Mouse (Mus musculus) embryonic facial prominence, embryonic 12.5 days (tissue): Measurements from ENCODE around the gene Olfr1393. TPM values are rescaled to one million over a fixed set of nuclear protein-coding genes. Genes with fewer than 3 reads are reported as not detected.

ENCODE experiments used
- ATAC-seq: fragments of 200-750 bp; cut with Nextera tagmentation; 2 replicates; pipeline ENCODE4 v1.8.0; 2017; ENCODE audit not compliant: insufficient number of reproducible peaks, insufficient read depth, low FRiP score, low TSS enrichment
- H3K27ac ChIP-seq: fragments of 300-500 bp; sonication (generic); 2 replicates; pipeline ENCODE4 v1.5.1; 2016; ENCODE audit warnings: mild to moderate bottlenecking
- H3K27me3 ChIP-seq: fragments of 300-500 bp; sonication (generic); 2 replicates; pipeline ENCODE4 v1.6.1; 2016; ENCODE audit warnings: mild to moderate bottlenecking, moderate library complexity
- H3K36me3 ChIP-seq: fragments of 300-500 bp; sonication (generic); 2 replicates; pipeline ENCODE4 v1.6.1; 2016; ENCODE audit warnings: mild to moderate bottlenecking
- H3K4me1 ChIP-seq: fragments of 300-500 bp; sonication (generic); 2 replicates; pipeline ENCODE4 v1.6.1; 2016
- H3K4me2 ChIP-seq: fragments of 300-500 bp; sonication (generic); replicated peaks from 2 replicates; pipeline ENCODE4 v1.6.1; 2016; ENCODE audit warnings: mild to moderate bottlenecking, moderate library complexity
- H3K4me3 ChIP-seq: fragments of 300-500 bp; sonication (generic); 2 replicates; pipeline ENCODE4 v1.5.1; 2016; ENCODE audit warnings: mild to moderate bottlenecking
- H3K9ac ChIP-seq: fragments of 300-500 bp; sonication (generic); 2 replicates; pipeline ENCODE4 v1.6.1; 2016; ENCODE audit warnings: mild to moderate bottlenecking, moderate library complexity
- H3K9me3 ChIP-seq: fragments of 300-500 bp; sonication (generic); 2 replicates; pipeline ENCODE4 v1.6.1; 2016; ENCODE audit warnings: mild to moderate bottlenecking, moderate library complexity
- WGBS: fragments of 180-500 bp; shearing (Covaris S2); methylation state at CpG from one replicate; pipeline ENCODE4 v1.1.7; 2016; 5-methylcytosine and 5-hydroxymethylcytosine counted together
- polyA plus RNA-seq: library from polyadenylated mRNA; unstranded; fragments of >200 nt; fragmentation: Nextera tagmentation; extraction: Ambion mirVana; gene quantifications from 2 replicates; pipeline ENCODE4 v1.2.1, GENCODE M21; 2016

Olfr1393 gene
- polyA plus RNA-seq, 1 experiment from 2014 or later = 0.08 TPM

- Histone ChIP-seq H3K36me3 (no peaks in the 10 kb centered on the region), H3K27ac (no peak overlapping the region), H3K27me3 (no peaks in the 10 kb centered on the region), H3K4me2 (no peak overlapping the region), H3K9ac (no peak overlapping the region), H3K4me1 (no peaks in the 10 kb centered on the region), H3K9me3 (no peaks in the 10 kb centered on the region), H3K4me3 (no peak overlapping the region)
- ATAC-seq = no peak
- WGBS = 76% methylated on average over 1 of the region's 1 CpGs
Measured at GRCm38 (mm10) chr11:49329686-49330085, 51.6 kb downstream of the Olfr1393 start.

Other genes starting within 250 kb of the Olfr1393 start
- 0.10 and 0.19 TPM in 2 replicates for gene 9930111J21Rik2, start 227.1 kb upstream of the Olfr1393 start, polyA plus RNA-seq
- 0.15 TPM in 1 of 2 replicates, not detected in the other for gene Tgtp2, start 214.1 kb upstream of the Olfr1393 start, polyA plus RNA-seq
- 0.74 and 1.2 TPM in 2 replicates for gene Ifi47, start 201.7 kb upstream of the Olfr1393 start, polyA plus RNA-seq
- not detected in 2 replicates for gene Olfr1396, start 163.4 kb upstream of the Olfr1393 start, polyA plus RNA-seq
- not detected in 2 replicates for gene Olfr1395, start 136.0 kb upstream of the Olfr1393 start, polyA plus RNA-seq
- not detected in 2 replicates for gene Olfr1394, start 123.9 kb upstream of the Olfr1393 start, polyA plus RNA-seq
- gene Btnl9, start 91.1 kb upstream of the Olfr1393 start, polyA plus RNA-seq = 0.35 and 0.99 TPM in 2 replicates
- 49.4 and 53.9 TPM in 2 replicates for gene Zfp62, start 75.0 kb upstream of the Olfr1393 start, polyA plus RNA-seq
- gene Mgat1, start 34.1 kb upstream of the Olfr1393 start, polyA plus RNA-seq = 46.6 and 49.9 TPM in 2 replicates
- not detected in 2 replicates for gene Olfr1392, start 7.0 kb downstream of the Olfr1393 start, polyA plus RNA-seq
- gene Olfr10, start 26.4 kb downstream of the Olfr1393 start, polyA plus RNA-seq = not detected in 2 replicates
- not detected in 2 replicates for gene Olfr1391, start 44.4 kb downstream of the Olfr1393 start, polyA plus RNA-seq
- gene Olfr1390, start 56.9 kb downstream of the Olfr1393 start, polyA plus RNA-seq = not detected in 2 replicates
- not detected in 2 replicates for gene Olfr1389, start 144.8 kb downstream of the Olfr1393 start, polyA plus RNA-seq
- gene Olfr1388, start 158.3 kb downstream of the Olfr1393 start, polyA plus RNA-seq = 0.14 and 0.19 TPM in 2 replicates
- not detected in 2 replicates for gene Olfr1387, start 177.0 kb downstream of the Olfr1393 start, polyA plus RNA-seq
- gene Olfr1386, start 186.7 kb downstream of the Olfr1393 start, polyA plus RNA-seq = not detected in 2 replicates
- not detected in 2 replicates for gene Olfr1385, start 210.8 kb downstream of the Olfr1393 start, polyA plus RNA-seq
- not detected in 2 replicates for gene Olfr1384, start 228.4 kb downstream of the Olfr1393 start, polyA plus RNA-seq
- not detected in 2 replicates for gene Olfr1383, start 241.3 kb downstream of the Olfr1393 start, polyA plus RNA-seq
- not detected in 2 replicates for gene Olfr1382, start 249.9 kb downstream of the Olfr1393 start, polyA plus RNA-seq